Mouse (Mus musculus) spleen, postnatal 4 days (tissue): ENCODE measurements at regions not wholly inside any gene's neighbourhood (a gene's known extent, or its start where the extent isn't known, plus 50 kb on each side); places are given as distances from the start of the nearest gene placed in this dataset.

Experiments
- DNase-seq, 2 experiments: peaks; one replicate each; pipeline ENCODE4 v3.0.0; 2022; ENCODE audit warnings: low spot score in 2 of 2

GRCm38 (mm10) chr1:92340644-92341043 is 133.0 kb downstream of the Ndufa10 start:
- no peak for DNase-seq

- DNase-seq = no peak
These were observed 135.1 kb downstream of the Ndufa10 start for GRCm38 (mm10) chr1:92338589-92338988.

GRCm38 (mm10) chr1:92337450-92337849 is 136.2 kb downstream of the Ndufa10 start:
- no peak for DNase-seq

GRCm38 (mm10) chr1:92332248-92332584 is 136.7 kb upstream of the Hdac4 start:
- DNase-seq = no peak

GRCm38 (mm10) chr1:92331559-92332247 is 136.2 kb upstream of the Hdac4 start:
- no peak for DNase-seq

- no peak for DNase-seq
These were observed 134.7 kb upstream of the Hdac4 start for GRCm38 (mm10) chr1:92330181-92330580.

GRCm38 (mm10) chr1:92329491-92329890 is 134.0 kb upstream of the Hdac4 start:
- DNase-seq = no peak

- no peak for DNase-seq
These were observed 131.6 kb upstream of the Hdac4 start for GRCm38 (mm10) chr1:92327141-92327540.

GRCm38 (mm10) chr1:92325281-92325680 is 129.8 kb upstream of the Hdac4 start:
- DNase-seq = no peak

- no peak for DNase-seq
These were observed 128.8 kb upstream of the Hdac4 start for GRCm38 (mm10) chr1:92324091-92324950.

GRCm38 (mm10) chr1:92317131-92317530 is 121.6 kb upstream of the Hdac4 start:
- no peak for DNase-seq

GRCm38 (mm10) chr1:92316191-92316723 is 120.8 kb upstream of the Hdac4 start:
- DNase-seq = no peak

- DNase-seq = no peak
These were observed 117.6 kb upstream of the Hdac4 start for GRCm38 (mm10) chr1:92313001-92313597.

GRCm38 (mm10) chr1:92309883-92310282 is 114.4 kb upstream of the Hdac4 start:
- DNase-seq = no peak

GRCm38 (mm10) chr1:92309381-92309780 is 113.9 kb upstream of the Hdac4 start:
- no peak for DNase-seq

- no peak for DNase-seq
These were observed 113.0 kb upstream of the Hdac4 start for GRCm38 (mm10) chr1:92308537-92308936.

GRCm38 (mm10) chr1:92306042-92306441 is 110.5 kb upstream of the Hdac4 start:
- no peak for DNase-seq

GRCm38 (mm10) chr1:92299041-92299440 is 103.5 kb upstream of the Hdac4 start:
- DNase-seq = no peak

GRCm38 (mm10) chr1:92292681-92293380 is 97.3 kb upstream of the Hdac4 start:
- DNase-seq = no peak

- no peak for DNase-seq
These were observed 91.5 kb upstream of the Hdac4 start for GRCm38 (mm10) chr1:92286966-92287342.

- no peak for DNase-seq
These were observed 90.8 kb upstream of the Hdac4 start for GRCm38 (mm10) chr1:92286013-92286965.
